Mouse (Mus musculus): ENCODE measurements around the gene Ntm.

Ntm gene

GRCm38 (mm10) chr9:29962978-29963377, at the start of gene Ntm:
Gene Ntm (minus strand): TSS chr9:29963141.
- DNase-seq (ENCODE audit: low read depth, low spot score), result no peak

GRCm38 (mm10) chr9:30005701-30006100, 42.8 kb upstream of the Ntm start:
- DNase-seq (ENCODE audit: low read depth, low spot score), result no peak

GRCm38 (mm10) chr9:30003612-30004011, 40.7 kb upstream of the Ntm start:
- no peak for DNase-seq (ENCODE audit: low read depth, low spot score)

- no peak for DNase-seq (ENCODE audit: low read depth, low spot score)
Measured at GRCm38 (mm10) chr9:29981177-29981915, 18.4 kb upstream of the Ntm start.

GRCm38 (mm10) chr9:29961954-29962867, 730 bp downstream of the Ntm start:
- DNase-seq (ENCODE audit: low read depth, low spot score), result no peak

GRCm38 (mm10) chr9:29961512-29961911, 1.4 kb downstream of the Ntm start:
- DNase-seq (ENCODE audit: low read depth, low spot score), result no peak

GRCm38 (mm10) chr9:29960741-29961140, 2.2 kb downstream of the Ntm start:
- DNase-seq (ENCODE audit: low read depth, low spot score), result no peak

- DNase-seq (ENCODE audit: low read depth, low spot score), result no peak
Measured at GRCm38 (mm10) chr9:29960236-29960635, 2.7 kb downstream of the Ntm start.

GRCm38 (mm10) chr9:29956936-29957335, 6.0 kb downstream of the Ntm start:
- DNase-seq (ENCODE audit: low read depth, low spot score), result no peak

GRCm38 (mm10) chr9:29954031-29954430, 8.9 kb downstream of the Ntm start:
- DNase-seq (ENCODE audit: low read depth, low spot score), result no peak

GRCm38 (mm10) chr9:29949041-29949440, 13.9 kb downstream of the Ntm start:
- no peak for DNase-seq (ENCODE audit: low read depth, low spot score)

GRCm38 (mm10) chr9:29943209-29944070, 19.5 kb downstream of the Ntm start:
- DNase-seq (ENCODE audit: low read depth, low spot score), result no peak

GRCm38 (mm10) chr9:29942183-29942952, 20.6 kb downstream of the Ntm start:
- no peak for DNase-seq (ENCODE audit: low read depth, low spot score)

GRCm38 (mm10) chr9:29939517-29940034, 23.4 kb downstream of the Ntm start:
- DNase-seq (ENCODE audit: low read depth, low spot score), result no peak

GRCm38 (mm10) chr9:29928796-29929195, 34.1 kb downstream of the Ntm start:
- no peak for DNase-seq (ENCODE audit: low read depth, low spot score)

GRCm38 (mm10) chr9:29925382-29925781, 37.6 kb downstream of the Ntm start:
- no peak for DNase-seq (ENCODE audit: low read depth, low spot score)

- DNase-seq (ENCODE audit: low read depth, low spot score), result no peak
Measured at GRCm38 (mm10) chr9:29898406-29899054, 64.4 kb downstream of the Ntm start.

- no peak for DNase-seq (ENCODE audit: low read depth, low spot score)
Measured at GRCm38 (mm10) chr9:29897448-29897847, 65.5 kb downstream of the Ntm start.

GRCm38 (mm10) chr9:29892792-29893191, 70.1 kb downstream of the Ntm start:
- DNase-seq (ENCODE audit: low read depth, low spot score), result no peak

GRCm38 (mm10) chr9:29888712-29889111, 74.2 kb downstream of the Ntm start:
- DNase-seq (ENCODE audit: low read depth, low spot score), result no peak
